Mouse (Mus musculus) heart, embryonic 11.5 days (tissue): ENCODE results near the gene Cbarp. TPM values are rescaled to one million over a fixed set of nuclear protein-coding genes. Genes with fewer than 3 reads are reported as not detected.
"Not testable (repeated sequence)": the region's sequence is repeated elsewhere in the genome, so short reads cannot be mapped to it uniquely, and the experiment has no call there.

Source experiments
- ATAC-seq: fragments of 200-750 bp; cut with Nextera tagmentation; replicated peaks from 2 replicates; pipeline ENCODE4 v1.8.0; 2017; ENCODE audit warnings: moderate library complexity; ENCODE audit not compliant: insufficient number of reproducible peaks, low FRiP score, low TSS enrichment
- H3K27ac ChIP-seq: fragments of 300-500 bp; sonication (generic); 2 replicates; pipeline ENCODE4 v1.5.1; 2014; ENCODE audit warnings: mild to moderate bottlenecking, low read depth, low read length
- H3K27me3 ChIP-seq: fragments of 300-500 bp; sonication (generic); 2 replicates; pipeline ENCODE4 v1.6.1; 2014; ENCODE audit warnings: mild to moderate bottlenecking, low read length, mixed read lengths; ENCODE audit not compliant: control insufficient read depth, insufficient read depth
- H3K36me3 ChIP-seq: fragments of 300-500 bp; sonication (generic); 2 replicates; pipeline ENCODE4 v1.6.1; 2014; ENCODE audit warnings: mild to moderate bottlenecking, low read length, moderate library complexity, mixed read lengths; ENCODE audit not compliant: control insufficient read depth, insufficient read depth
- H3K4me1 ChIP-seq: fragments of 300-500 bp; sonication (generic); 2 replicates; pipeline ENCODE4 v1.6.1; 2014; ENCODE audit warnings: low read length; ENCODE audit not compliant: control insufficient read depth, insufficient read depth
- H3K4me2 ChIP-seq: fragments of 300-500 bp; sonication (generic); 2 replicates; pipeline ENCODE4 v1.6.1; 2014; ENCODE audit warnings: mild to moderate bottlenecking, moderate library complexity
- H3K4me3 ChIP-seq: fragments of 300-500 bp; sonication (generic); 2 replicates; pipeline ENCODE4 v1.5.1; 2014; ENCODE audit warnings: low read depth, low read length
- H3K9ac ChIP-seq: fragments of 300-500 bp; sonication (generic); 2 replicates; pipeline ENCODE4 v1.6.1; 2014; ENCODE audit warnings: mild to moderate bottlenecking, low read depth, low read length, moderate library complexity
- H3K9me3 ChIP-seq: fragments of 300-500 bp; sonication (generic); replicated peaks from 2 replicates; pipeline ENCODE4 v1.6.1; 2016; ENCODE audit warnings: low read length; ENCODE audit not compliant: control insufficient read depth
- WGBS: fragments of 180-500 bp; shearing (Covaris S2); extraction: QIAGEN DNeasy Blood & Tissue Kit; methylation state at CpG from one replicate; pipeline ENCODE4 v1.1.7; 2014; ENCODE audit not compliant: insufficient replicate concordance; 5-methylcytosine and 5-hydroxymethylcytosine counted together
- polyA plus RNA-seq: library from polyadenylated mRNA; unstranded; fragments of >200 nt; fragmentation: Nextera tagmentation; extraction: Ambion mirVana; gene quantifications from 2 replicates; pipeline ENCODE4 v1.2.1, GENCODE M21; 2014

Cbarp gene
- polyA plus RNA-seq, 1 experiment from 2014 or later, result 2.7 TPM

DNA sequence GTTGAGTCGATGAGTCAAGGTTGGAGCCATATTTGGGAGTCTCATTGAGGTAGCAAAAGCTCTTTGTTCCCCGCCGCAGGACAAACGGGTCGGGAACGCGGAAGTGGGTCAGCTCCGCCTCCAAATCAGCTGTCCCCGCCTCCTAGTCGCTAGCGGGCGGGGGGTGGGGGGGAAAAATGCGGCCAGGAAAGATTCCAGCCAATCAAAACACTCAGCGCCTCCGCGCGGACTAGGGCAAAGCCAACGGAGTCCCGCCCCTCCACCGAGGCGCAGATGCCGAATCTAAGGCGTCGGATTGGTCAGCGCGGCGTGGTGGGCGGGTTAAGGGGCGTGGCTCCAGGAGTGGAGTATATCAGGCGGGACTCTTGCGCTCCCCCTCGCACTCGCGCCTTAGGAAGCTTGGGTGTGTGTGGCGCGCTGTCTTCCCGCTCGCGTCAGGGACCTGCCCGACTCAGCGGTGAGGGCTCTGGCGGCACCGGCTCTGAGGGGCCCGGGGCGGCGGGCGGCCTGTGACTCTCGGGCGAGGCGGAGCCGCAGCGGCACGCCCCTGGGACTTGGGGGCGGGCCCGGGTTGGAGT lies 26.9 kb upstream of the Cbarp start:
- Histone ChIP-seq H3K36me3 (peaks cover 20% of the 10 kb centered on the region), H3K9me3 (no peaks in the 10 kb centered on the region), H3K4me1 (peaks cover 52% of the 10 kb centered on the region), H3K27ac (peak overlapping the region; percentile 100), H3K27me3 (no peaks in the 10 kb centered on the region), H3K4me3 (peak overlapping the region; percentile 92), H3K4me2 (peak overlapping the region; percentile 85), H3K9ac (peak overlapping the region; percentile 100)
- under 1% methylated on average over 53 of the region's 55 CpGs for WGBS
- peak; percentile 86 for ATAC-seq

DNA sequence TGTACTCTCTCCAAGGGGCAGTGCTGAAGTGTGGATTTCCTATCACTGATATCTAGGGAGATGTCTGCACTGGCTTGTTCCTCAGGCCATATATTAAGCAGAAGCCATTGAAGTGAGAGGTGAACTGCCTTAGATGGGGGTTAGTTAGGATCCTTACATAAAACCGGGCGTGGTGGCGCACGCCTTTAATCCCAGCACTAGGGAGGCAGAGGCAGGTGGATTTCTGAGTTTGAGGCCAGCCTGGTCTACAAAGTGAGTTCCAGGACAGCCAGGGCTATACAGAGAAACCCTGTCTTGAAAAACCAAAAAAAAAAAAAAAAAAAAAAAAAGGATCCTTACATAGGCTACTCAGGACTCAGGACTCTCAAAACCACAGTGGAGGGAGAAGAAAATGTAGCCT lies 25.5 kb upstream of the Cbarp start:
- peak overlapping the region; percentile 100 for H3K27ac ChIP-seq
- peak overlapping the region; percentile 50; the same call in 1 of the 2 replicates for H3K9ac ChIP-seq
- WGBS, result 76% methylated on average over 4 of the region's 4 CpGs
- not testable (repeated sequence) for ATAC-seq, H3K27me3 ChIP-seq, H3K9me3 ChIP-seq
- peak overlapping the region; percentile 97 for H3K4me2 ChIP-seq
- H3K4me1 ChIP-seq, result peaks cover 62% of the 10 kb centered on the region
- peak overlapping the region; percentile 46; the same call in 1 of the 2 replicates for H3K4me3 ChIP-seq
- H3K36me3 ChIP-seq, result peaks cover 13% of the 10 kb centered on the region

- ATAC-seq, result no peak
- Histone ChIP-seq H3K4me1 (peaks cover 68% of the 10 kb centered on the region), H3K9ac (peak within 1 kb of the TSS; percentile 72), H3K36me3 (peaks cover 9% of the 10 kb centered on the region), H3K27ac (peak within 1 kb of the TSS; percentile 100), H3K4me3 (peak within 1 kb of the TSS; percentile 46), H3K27me3 (no peaks in the 10 kb centered on the region), H3K9me3 (no peaks in the 10 kb centered on the region), H3K4me2 (peak within 1 kb of the TSS; percentile 97)
- WGBS, result 11% methylated on average over 20 of the region's 20 CpGs
These were observed 24.9 kb upstream of the Cbarp start, which contains the start of gene Cirbp for GRCm38 (mm10) chr10:80165392-80166128. Cirbp (plus strand) TSS chr10:80165985.

GRCm38 (mm10) chr10:80164998-80165344 lies 24.3 kb upstream of the Cbarp start:
- H3K9ac ChIP-seq, result peak overlapping the region; percentile 72
- peak overlapping the region; percentile 100 for H3K27ac ChIP-seq
- H3K4me1 ChIP-seq, result peaks cover 73% of the 10 kb centered on the region
- peak overlapping the region; percentile 46 for H3K4me3 ChIP-seq
- ATAC-seq, result peak; percentile 34
- peaks cover 3% of the 10 kb centered on the region for H3K36me3 ChIP-seq
- no peaks in the 10 kb centered on the region for H3K9me3 ChIP-seq
- H3K4me2 ChIP-seq, result peak overlapping the region; percentile 97
- H3K27me3 ChIP-seq, result no peaks in the 10 kb centered on the region
- under 1% methylated on average over 17 of the region's 17 CpGs for WGBS

DNA sequence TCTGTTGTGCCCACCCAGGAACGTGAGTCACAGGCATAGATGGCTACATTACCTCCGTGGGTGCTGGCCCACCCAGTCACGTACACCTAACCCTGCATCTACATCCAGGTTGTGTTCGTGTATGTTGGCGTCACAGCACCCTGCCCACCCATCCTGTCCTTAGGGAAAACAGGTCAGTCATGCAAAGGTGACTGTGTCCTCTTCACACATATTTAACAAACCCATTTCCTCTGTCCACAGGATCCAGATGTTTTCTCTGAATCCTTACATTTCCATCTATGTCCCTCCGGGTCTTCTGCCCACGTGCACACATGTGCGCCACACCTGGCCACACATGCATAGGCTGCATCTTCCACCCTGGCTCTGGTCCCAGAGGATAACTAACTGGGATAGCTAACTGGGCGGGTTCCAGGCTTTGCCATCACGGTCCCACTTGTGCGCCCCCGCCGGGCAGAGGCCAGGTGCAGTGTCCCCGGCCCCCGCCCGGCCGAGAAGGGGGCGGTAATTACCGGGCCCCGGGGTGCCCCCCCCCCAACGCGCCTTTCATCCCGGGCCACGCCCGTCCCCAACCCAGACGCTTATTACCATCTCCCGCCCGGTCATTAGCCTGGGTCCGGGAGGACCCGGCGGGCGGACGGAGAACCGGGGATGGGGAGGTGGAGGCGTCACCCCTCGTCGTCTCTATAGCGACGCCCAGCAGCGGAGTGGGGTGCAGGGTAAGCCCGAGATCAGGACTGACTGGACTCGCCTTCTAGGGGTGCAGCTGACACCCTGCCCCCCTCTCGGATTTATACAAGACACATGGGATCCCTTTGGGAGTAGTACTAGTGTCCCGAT lies 23.7 kb upstream of the Cbarp start:
- Histone ChIP-seq H3K9me3 (no peaks in the 10 kb centered on the region), H3K9ac (peak overlapping the region; percentile 72), H3K27me3 (no peaks in the 10 kb centered on the region), H3K27ac (peak overlapping the region; percentile 100), H3K4me3 (peak overlapping the region; percentile 46), H3K4me2 (peak overlapping the region; percentile 97), H3K4me1 (peaks cover 74% of the 10 kb centered on the region), H3K36me3 (no peaks in the 10 kb centered on the region)
- no peak; the same call in 1 of the 2 replicates for ATAC-seq
- WGBS, result 8% methylated on average over 43 of the region's 44 CpGs

- no peak for ATAC-seq
- Histone ChIP-seq H3K4me3 (0 out of 2 replicates have a peak overlapping the region, but pooled peaks have one; percentile 46), H3K4me1 (peaks cover 74% of the 10 kb centered on the region), H3K36me3 (no peaks in the 10 kb centered on the region), H3K27ac (peak overlapping the region; percentile 55; the same call in 1 of the 2 replicates), H3K9me3 (no peaks in the 10 kb centered on the region), H3K9ac (peak overlapping the region; percentile 72), H3K4me2 (peak overlapping the region; percentile 97), H3K27me3 (no peaks in the 10 kb centered on the region)
- 37% methylated on average over 8 of the region's 8 CpGs for whole genome bisulfite sequencing
These were observed 23.1 kb upstream of the Cbarp start for GRCm38 (mm10) chr10:80163721-80164120.

- peak overlapping the region; percentile 99 for H3K27ac ChIP-seq
- H3K36me3 ChIP-seq, result no peaks in the 10 kb centered on the region
- peak overlapping the region; percentile 6; the same call in 1 of the 2 replicates for H3K9ac ChIP-seq
- H3K9me3 ChIP-seq, result no peaks in the 10 kb centered on the region
- ATAC-seq, result no peak
- no peak overlapping the region for H3K4me2 ChIP-seq
- H3K4me1 ChIP-seq, result peaks cover 81% of the 10 kb centered on the region
- 77% methylated on average over 6 of the region's 6 CpGs for WGBS
- no peak overlapping the region for H3K4me3 ChIP-seq
- no peaks in the 10 kb centered on the region for H3K27me3 ChIP-seq
These were observed 22.2 kb upstream of the Cbarp start for GRCm38 (mm10) chr10:80162716-80163299.

DNA sequence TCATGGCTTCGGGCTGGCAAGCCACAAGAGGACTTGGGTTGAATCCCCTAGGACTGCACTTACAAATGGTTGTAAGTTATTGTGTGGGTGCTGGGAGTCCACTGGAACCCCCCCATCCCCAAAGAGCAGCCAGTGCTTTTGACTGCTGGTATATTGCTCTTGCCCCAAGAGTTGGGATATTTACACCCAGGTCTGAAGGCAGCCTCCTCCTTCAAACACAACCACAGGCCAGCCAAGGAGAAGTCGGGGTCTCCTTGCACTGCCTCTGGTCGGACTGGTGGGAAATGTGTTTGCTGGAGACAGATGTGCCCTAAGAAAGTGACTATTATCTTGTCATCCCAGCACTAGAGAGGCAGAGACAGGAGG lies 21.6 kb upstream of the Cbarp start:
- no peaks in the 10 kb centered on the region for H3K9me3 ChIP-seq
- H3K4me3 ChIP-seq, result no peak overlapping the region
- peak overlapping the region; percentile 99 for H3K27ac ChIP-seq
- H3K27me3 ChIP-seq, result no peaks in the 10 kb centered on the region
- ATAC-seq, result no peak
- H3K4me1 ChIP-seq, result peaks cover 87% of the 10 kb centered on the region
- no peak overlapping the region for H3K9ac ChIP-seq
- H3K4me2 ChIP-seq, result no peak overlapping the region; the same call in 1 of the 2 replicates
- 74% methylated on average over 3 of the region's 3 CpGs for WGBS
- H3K36me3 ChIP-seq, result no peaks in the 10 kb centered on the region; the same call in 1 of the 2 replicates
